Mouse (Mus musculus) bone marrow macrophage, adult 2 months (primary cell): ENCODE data around the gene Herc4. TPM values are rescaled to one million over a fixed set of nuclear protein-coding genes. Genes with fewer than 3 reads are reported as not detected.

Source experiments
- H3K27ac ChIP-seq: 2 replicates; pipeline ENCODE4 v1.5.1; 2012; ENCODE audit warnings: low read depth, low read length; ENCODE audit not compliant: insufficient read depth
- H3K4me1 ChIP-seq: 2 replicates; pipeline ENCODE4 v1.6.1; 2012; ENCODE audit warnings: low read length; ENCODE audit not compliant: control insufficient read depth, insufficient read depth
- H3K4me3 ChIP-seq: 2 replicates; pipeline ENCODE4 v1.5.1; 2012; ENCODE audit warnings: mild to moderate bottlenecking, low read length, moderate library complexity; ENCODE audit not compliant: insufficient read depth
- CTCF ChIP-seq: IDR thresholded peaks from 2 replicates; pipeline ENCODE4 v1.5.1; 2012; ENCODE audit warnings: low read depth, mild to moderate bottlenecking, low read length, moderate library complexity
- POLR2A ChIP-seq: IDR thresholded peaks from 2 replicates; pipeline ENCODE4 v1.6.1; 2012; ENCODE audit warnings: mild to moderate bottlenecking, low read depth, low read length, borderline replicate concordance
- polyA plus RNA-seq: library from polyadenylated mRNA; stranded (reverse); fragments of >200 nt; gene quantifications from 2 replicates; pipeline ENCODE4 v1.2.4, GENCODE M21; 2012; ENCODE audit not compliant: missing spikeins, insufficient read depth, insufficient read length

The Herc4 gene
- polyA plus RNA-seq, result 107 and 111 TPM in 2 replicates

- TF ChIP-seq POLR2A, result no peak
- no peak for TF ChIP-seq CTCF
- H3K27ac ChIP-seq, result peak within 1 kb of the TSS; percentile 97
- peaks cover 35% of the 10 kb centered on the region for H3K4me1 ChIP-seq
- peak within 1 kb of the TSS; percentile 98 for H3K4me3 ChIP-seq
Observed at GRCm38 (mm10) chr10:63243493-63244054, at the start of gene Herc4. TSS of gene Herc4 (plus strand) at chr10:63243810.

GRCm38 (mm10) chr10:63199008-63199407 lies 44.6 kb upstream of the Herc4 start:
- H3K4me3 ChIP-seq, result no peak overlapping the region
- no peaks in the 10 kb centered on the region for H3K4me1 ChIP-seq
- no peak overlapping the region for H3K27ac ChIP-seq
- no peak for TF ChIP-seq CTCF
- TF ChIP-seq POLR2A, result no peak

- Histone ChIP-seq H3K4me3 (no peak overlapping the region), H3K4me1 (no peaks in the 10 kb centered on the region), H3K27ac (no peak overlapping the region)
- TF ChIP-seq POLR2A, result no peak
- TF ChIP-seq CTCF, result no peak
Observed at GRCm38 (mm10) chr10:63201534-63201933, 42.1 kb upstream of the Herc4 start.

- TF ChIP-seq POLR2A (no peak), CTCF (no peak)
- no peaks in the 10 kb centered on the region for H3K4me1 ChIP-seq
Observed at GRCm38 (mm10) chr10:63203002-63203401, 40.6 kb upstream of the Herc4 start.

DNA sequence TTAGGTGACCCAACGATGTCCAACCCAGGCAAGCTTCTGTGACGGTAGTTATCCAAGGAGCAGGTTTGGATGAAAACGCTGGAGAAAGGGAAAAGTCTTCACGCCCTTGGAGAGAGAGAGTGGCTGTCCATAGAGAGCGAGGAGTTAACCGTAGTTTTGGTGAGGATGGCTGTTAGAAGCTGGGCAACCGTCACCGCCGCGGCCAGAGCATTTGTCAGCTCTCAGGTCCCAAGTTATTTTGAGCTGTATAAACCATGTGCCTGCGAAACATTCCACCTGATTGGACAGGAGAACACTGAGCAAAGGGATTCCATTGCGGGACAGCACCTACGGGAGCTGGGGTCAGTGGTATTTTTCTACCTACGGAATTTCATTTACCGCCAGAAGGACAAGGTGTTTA lies 39.9 kb upstream of the Herc4 start, which contains the start of gene Mypn:
Gene Mypn, minus strand, starts transcription at position 225 of the 400 bp plus-strand sequence.
- TF ChIP-seq POLR2A (no peak), CTCF (no peak)
- no peaks in the 10 kb centered on the region for H3K4me1 ChIP-seq
- H3K4me3 ChIP-seq, result no peak within 1 kb of the TSS
- H3K27ac ChIP-seq, result no peak within 1 kb of the TSS

More at GRCm38 (mm10) chr10:63203002-63203401, 40.6 kb upstream of the Herc4 start:
- H3K27ac ChIP-seq, result no peak overlapping the region
- H3K4me3 ChIP-seq, result no peak overlapping the region

GRCm38 (mm10) chr10:63208871-63209270 lies 34.7 kb upstream of the Herc4 start:
- no peaks in the 10 kb centered on the region for H3K4me1 ChIP-seq
- TF ChIP-seq POLR2A, result no peak
- TF ChIP-seq CTCF, result no peak
- no peak overlapping the region for H3K27ac ChIP-seq
- no peak overlapping the region for H3K4me3 ChIP-seq

- Histone ChIP-seq H3K27ac (no peak overlapping the region), H3K4me3 (no peak overlapping the region), H3K4me1 (peaks cover 6% of the 10 kb centered on the region)
- TF ChIP-seq CTCF (no peak), POLR2A (no peak)
Observed at GRCm38 (mm10) chr10:63221081-63221783, 22.4 kb upstream of the Herc4 start.

DNA sequence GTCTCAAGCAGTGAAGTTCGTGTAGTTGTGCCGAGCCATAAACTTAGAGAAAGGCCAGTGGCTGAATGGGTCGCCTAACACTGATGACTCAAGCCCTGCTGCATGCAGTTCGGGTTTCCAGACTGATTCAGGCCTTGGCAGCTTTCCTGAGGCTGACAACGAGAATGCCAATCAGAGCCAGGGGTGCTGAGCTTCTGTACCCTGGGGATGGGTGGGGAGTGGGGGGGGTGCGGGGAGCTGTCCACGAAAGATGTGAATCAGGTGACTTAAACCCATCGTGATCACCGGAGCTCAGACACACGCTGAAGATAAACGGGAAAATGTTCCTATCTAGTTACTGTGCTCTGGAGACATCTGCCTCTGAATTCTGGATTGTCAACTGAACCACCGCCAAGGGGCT lies 19.3 kb upstream of the Herc4 start:
- peaks cover 6% of the 10 kb centered on the region for H3K4me1 ChIP-seq
- TF ChIP-seq POLR2A (no peak), CTCF (no peak)

DNA sequence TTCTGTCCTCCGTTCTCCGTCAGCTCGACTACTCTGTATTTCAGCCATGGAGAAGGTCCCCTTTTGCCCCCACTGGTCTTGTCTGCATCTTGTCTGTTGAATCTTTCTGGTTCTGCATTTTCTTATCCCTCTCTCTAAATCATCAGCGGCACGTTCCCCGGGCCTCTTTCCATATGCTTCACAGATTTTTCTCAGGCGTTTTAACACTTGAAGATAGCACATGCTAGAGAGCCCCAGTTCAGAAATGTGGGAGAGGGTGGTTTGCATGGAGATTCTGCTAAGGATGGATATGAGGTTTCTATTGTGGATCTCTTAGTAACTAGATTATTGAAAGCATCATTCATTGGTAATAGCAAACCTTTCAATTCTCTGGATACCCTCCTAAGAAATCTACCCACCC lies 13.3 kb upstream of the Herc4 start:
- no peak overlapping the region for H3K27ac ChIP-seq
- H3K4me1 ChIP-seq, result peaks cover 3% of the 10 kb centered on the region; the same call in 1 of the 2 replicates
- TF ChIP-seq CTCF (no peak), POLR2A (no peak)
- no peak overlapping the region for H3K4me3 ChIP-seq

More for the DNA sequence above, 19.3 kb upstream of the Herc4 start:
- Histone ChIP-seq H3K4me3 (no peak overlapping the region), H3K27ac (no peak overlapping the region)

DNA sequence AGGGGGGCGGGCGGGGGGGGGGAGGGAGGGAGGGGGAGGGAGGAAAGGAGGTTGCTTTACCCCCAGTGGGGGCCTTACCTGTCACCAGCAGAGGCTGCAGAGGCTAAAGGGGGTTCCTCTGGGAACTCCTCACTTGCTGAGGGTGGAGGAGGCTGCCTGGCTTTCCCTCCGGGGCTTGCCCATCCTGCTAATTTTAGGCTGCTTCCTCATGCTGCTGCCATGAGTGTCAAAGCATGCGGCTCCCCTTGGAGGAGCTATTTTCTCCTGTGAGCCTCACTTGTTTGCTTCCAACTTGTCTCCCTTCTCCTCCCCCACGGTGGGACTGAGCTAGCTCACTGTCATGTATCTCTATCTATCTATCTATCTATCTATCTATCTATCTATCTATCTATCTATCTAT lies 12.8 kb upstream of the Herc4 start:
- H3K27ac ChIP-seq, result no peak overlapping the region
- H3K4me1 ChIP-seq, result peaks cover 3% of the 10 kb centered on the region; the same call in 1 of the 2 replicates
- H3K4me3 ChIP-seq, result no peak overlapping the region
- TF ChIP-seq CTCF (no peak), POLR2A (no peak)

GRCm38 (mm10) chr10:63231630-63232029 lies 12.0 kb upstream of the Herc4 start:
- no peak overlapping the region for H3K27ac ChIP-seq
- no peak for TF ChIP-seq POLR2A
- no peak for TF ChIP-seq CTCF
- peaks cover 3% of the 10 kb centered on the region; the same call in 1 of the 2 replicates for H3K4me1 ChIP-seq
- no peak overlapping the region for H3K4me3 ChIP-seq
